Mouse (Mus musculus): ENCODE data around the gene Akap8l.

Akap8l gene

DNA sequence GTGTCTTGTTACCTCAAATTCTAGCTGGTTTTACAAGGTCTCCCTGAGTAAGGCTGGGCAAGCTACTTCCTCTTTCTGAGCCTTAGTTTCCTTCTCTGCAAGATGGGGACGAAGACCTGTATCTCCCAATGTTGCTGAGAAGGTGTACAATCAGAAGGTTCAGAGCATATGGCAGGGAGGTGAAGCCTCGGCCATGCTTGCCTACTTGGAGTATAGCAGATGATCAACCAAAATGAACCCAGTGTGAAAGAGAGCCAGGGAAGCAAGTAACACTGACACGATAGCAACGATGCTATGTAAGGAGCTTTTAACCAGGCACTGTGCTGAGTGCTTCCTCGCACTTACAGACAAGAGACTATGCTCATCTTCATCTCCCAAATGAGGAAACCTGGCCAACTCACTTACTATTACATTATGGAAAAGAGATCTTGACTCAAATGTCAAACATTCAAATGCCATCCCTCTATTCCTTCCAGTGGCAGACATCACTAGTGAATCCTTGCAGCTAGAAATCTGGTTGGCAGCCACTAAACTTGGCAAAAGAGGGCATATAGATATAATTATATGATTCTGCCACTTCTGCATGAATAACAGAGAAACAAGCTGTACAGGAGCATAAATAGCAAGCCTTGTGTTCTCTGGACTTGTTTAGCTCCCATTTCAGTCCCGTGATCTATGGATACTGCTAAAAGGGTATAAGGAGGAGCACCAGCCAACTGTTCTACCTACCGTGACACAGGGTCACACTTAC, 8.0 kb upstream of the Akap8l start:
- no peak for DNase-seq (ENCODE audit: low read depth, low spot score)

DNA sequence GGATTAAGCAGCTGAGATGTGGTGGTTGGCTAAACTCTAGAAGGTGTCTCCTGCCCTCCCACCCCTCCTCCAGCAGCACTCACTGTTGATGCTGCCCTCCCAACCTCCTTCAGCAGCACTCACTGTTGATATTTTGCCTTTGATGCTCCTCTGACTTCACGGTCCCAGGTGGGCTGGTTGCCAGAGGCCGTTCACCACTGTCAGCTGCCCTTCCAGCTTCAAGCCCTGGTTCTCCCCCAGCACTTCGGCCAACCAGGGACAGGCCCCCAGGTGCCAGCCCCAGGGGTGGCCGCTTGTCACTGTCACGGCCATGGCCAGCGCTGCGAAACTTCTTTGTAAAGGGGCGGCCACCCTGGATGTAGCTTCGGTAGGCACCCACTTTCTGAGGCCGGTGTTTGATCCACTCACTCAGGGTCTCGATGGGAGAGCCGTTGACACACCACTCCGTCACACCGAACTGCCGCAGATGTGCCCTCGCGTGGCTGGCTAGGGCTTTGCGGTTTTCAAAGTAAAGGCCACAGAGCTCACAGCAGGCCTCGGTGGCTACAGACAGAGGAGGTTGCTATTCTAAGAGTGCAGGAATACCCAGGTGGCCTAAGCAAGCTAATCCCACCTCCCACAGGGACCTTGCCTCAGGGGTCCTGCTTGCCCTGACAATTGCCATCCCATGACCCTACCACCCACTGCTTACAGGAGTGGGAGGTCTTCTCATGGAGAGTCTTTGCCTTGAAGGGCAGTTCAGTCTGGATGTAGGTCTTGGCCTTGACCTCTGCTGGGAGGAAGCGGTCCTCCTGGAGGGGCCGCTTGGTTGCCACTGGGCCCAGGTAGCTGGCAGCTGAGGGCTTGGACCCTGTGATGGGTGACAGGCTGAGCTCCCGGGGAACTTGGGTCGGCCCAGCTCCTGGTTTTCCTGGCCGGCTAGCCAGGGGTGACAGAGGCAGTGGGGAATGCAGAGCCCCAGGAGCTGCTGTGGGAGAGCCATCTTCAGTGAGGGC, 6.7 kb upstream of the Akap8l start:
- no peak for DNase-seq (ENCODE audit: low read depth, low spot score)

GRCm38 (mm10) chr17:32356281-32356680, 5.9 kb upstream of the Akap8l start:
- no peak for DNase-seq (ENCODE audit: low read depth, low spot score)

DNA sequence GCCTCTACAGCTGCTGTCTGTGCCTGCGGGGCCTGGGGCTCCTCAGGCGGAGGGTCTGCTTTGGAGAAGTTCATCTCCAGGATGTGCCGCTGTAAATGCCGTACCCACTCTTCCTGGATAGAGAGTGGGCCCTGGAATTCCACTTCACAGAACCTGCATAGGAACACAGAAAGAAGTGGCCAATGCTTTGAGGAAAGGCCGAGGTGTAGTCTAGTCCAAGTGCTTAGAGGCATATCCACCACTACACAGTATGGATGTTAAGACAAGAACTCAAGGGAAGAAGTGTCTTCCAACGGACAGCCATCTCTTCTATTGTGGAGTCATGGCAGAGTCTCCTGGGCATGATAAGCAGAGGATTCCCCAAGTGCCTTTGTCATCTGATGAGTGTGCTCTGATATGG, 4.6 kb upstream of the Akap8l start:
- no peak for DNase-seq (ENCODE audit: low read depth, low spot score)

- DNase-seq (ENCODE audit: low read depth, low spot score) = no peak
Observed at GRCm38 (mm10) chr17:32354211-32354610, 3.8 kb upstream of the Akap8l start.

GRCm38 (mm10) chr17:32353696-32354095, 3.3 kb upstream of the Akap8l start:
- no peak for DNase-seq (ENCODE audit: low read depth, low spot score)

DNA sequence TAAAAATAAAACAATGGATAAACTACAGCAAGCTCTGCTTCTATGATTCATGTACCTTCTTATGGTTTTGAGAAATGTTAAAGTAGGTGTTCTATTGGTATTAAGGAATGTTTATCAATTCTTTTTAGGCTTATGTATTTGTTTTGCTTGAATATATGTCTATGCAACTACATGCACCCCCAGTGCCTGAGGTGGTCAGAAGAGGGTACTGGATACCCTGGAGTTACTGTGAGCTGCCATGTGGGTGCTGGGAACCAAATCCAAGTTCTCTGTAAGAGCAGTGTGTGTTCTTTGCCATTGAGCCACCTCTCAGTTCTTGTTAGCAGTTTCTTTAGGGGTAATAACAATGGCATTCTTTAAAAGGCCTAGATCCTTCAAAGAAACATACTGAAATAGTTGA, 1.3 kb upstream of the Akap8l start:
- no peak for DNase-seq (ENCODE audit: low read depth, low spot score)

- no peak for DNase-seq (ENCODE audit: low read depth, low spot score)
Observed at GRCm38 (mm10) chr17:32351269-32351668, 862 bp upstream of the Akap8l start.

DNA sequence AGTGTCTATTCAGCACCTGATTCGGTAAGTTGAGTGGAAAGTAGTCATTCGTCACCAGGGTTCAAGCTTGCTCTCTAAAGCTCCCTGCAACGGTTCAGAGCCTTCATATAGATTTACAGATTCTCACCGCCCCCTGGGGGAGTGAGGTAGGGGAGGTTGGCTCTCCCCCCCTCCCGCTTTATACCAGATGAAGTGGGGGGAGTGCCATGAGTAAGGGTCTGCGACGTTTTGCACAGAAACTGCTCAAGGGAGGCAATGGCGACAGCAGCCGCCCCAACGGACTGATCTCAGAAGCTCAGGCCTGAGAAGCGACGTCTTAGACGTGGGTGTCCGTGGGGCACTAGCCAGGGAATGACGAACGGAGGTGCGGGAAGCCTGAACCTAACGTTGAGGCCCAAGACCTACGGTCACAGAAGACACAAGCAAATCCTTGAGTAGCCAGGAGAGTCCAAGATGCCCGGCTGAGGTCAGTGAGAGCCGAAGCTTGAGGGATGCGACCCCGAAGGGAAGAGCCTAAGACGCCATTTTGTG, 491 bp downstream of the Akap8l start:
- DNase-seq (ENCODE audit: low read depth, low spot score) = peak; percentile 45

DNA sequence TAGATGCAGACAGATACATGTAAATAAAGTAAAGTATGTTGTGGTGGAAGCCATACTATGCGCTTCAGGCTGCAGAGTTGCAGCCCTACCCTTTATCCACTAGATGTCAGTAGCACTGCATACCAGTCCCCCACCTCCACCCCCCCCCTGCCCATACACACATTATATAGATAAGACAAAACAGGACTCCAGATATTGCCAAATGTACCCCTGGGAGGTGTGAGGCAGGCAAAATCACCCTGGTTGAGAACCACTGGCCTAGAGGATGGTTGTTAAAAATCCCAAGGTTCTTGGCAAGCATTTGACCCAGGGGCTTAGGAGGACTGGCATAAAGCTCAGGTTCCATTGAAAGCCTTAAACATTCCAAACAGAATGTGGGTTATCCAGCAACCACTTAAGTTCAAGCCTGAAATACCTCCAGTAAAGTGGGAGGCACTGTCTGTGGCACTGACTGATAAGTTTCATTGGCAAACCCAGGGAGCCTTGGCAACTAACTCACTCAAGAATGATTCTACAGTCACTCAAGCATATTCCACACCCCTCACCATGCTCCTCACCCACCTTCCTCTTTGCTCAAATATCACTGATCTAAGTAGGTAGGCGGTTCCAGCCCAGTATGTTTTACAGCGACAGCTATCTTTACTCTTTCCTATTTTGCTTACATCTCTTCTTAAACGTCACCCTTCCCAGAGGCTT, 1.2 kb downstream of the Akap8l start:
- peak; percentile 81 for DNase-seq (ENCODE audit: low read depth, low spot score)

DNA sequence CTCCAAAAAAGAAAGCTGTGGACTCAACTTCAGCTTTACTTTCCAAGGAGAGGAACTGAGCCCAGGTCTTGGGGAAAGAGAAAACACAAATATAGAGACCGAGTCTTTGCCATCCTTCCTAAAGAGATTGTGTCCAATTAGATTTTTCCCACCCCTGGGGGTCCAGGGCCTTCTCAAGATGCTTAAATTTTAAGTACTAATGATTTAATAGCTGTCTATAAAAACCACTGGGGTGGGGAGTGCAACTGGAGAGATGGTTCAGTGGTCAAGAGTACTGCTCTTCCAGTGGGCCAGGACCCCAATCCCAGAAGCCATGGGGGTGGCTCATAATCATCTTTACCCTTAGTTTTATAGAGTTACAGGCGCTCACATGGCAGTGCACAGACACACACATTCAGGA, 2.0 kb downstream of the Akap8l start:
- DNase-seq (ENCODE audit: low read depth, low spot score) = no peak

DNA sequence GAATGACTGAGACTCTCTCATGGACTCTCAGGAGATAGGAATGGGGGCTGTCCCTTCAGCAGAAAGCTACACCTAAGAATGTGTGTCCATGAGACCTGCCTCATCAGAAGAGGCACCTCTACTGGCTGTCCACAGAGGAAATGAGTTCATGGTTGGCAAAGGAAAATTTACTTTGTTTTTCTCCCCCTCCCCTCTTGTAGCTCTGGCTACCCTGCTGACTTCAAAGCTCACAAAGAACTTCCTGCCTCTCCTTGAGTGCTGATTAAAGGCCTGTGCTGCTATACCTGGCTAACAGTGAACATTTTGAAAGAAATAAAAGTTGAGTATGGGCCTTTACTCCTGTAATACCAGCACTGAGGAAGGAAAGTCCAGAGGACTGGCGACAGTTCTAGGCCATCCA, 9.3 kb downstream of the Akap8l start:
- peak; percentile 41 for DNase-seq (ENCODE audit: low read depth, low spot score)

DNA sequence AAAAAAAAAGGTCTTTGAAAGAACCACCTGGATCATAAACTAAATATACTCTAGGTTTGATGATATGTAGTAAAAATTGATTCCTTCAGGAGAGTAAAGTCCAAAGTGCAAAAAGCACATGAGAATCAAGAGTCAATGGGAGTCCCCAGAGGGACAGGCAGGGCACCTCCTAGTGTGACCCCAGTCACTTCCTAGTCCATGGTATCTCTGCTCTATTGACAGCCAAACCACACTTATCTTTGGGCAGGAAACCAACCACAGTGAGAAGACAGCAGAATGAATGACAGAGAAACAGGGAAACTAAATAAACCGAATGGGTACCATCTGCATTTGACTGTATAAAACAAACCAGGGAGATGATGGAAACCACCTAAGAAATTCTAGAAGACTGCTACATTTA, 10.3 kb downstream of the Akap8l start:
- DNase-seq (ENCODE audit: low read depth, low spot score) = no peak

DNA sequence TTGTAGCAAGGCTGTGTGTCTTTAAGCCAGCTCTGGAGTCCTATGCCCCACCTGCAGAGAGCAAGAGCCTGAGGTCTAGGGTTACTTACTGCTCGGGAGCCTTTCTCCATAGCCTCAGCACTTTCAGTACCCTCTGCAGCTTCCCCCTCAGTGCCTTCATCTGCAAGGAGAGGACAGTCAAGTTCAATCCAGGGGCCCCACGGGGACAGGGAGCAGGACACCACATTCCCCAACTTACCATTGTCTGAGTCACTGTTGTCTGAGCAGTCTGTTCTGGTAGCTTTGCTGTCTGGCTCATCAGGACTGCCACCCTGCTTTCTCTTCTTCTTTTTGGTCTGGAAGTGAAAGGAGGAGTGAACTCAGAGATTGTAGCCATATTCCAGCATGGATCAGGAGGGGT, 14.5 kb downstream of the Akap8l start:
- no peak for DNase-seq (ENCODE audit: low read depth, low spot score)

GRCm38 (mm10) chr17:32334921-32335320, 15.5 kb downstream of the Akap8l start:
- no peak for DNase-seq (ENCODE audit: low read depth, low spot score)

GRCm38 (mm10) chr17:32333675-32334303, 16.6 kb downstream of the Akap8l start:
- no peak for DNase-seq (ENCODE audit: low read depth, low spot score)

DNA sequence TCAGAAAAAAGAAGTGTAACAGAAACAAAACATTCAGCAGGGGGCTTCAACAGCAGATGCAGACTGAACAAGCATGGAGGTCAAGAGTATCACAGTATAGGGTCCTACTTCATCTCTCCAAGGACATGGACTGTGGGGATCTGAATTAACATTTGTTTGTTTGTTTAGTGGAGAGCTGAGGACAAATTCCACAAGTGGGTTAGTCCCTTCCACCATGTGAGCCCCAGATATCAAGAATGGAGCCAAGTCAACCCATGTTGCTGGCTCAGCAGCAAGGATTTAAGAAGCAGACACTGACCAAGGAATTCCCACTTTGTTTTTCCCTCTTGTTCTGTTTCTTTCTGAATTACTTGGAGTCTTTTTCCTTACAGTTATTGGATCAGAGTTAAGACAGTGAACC, 22.9 kb downstream of the Akap8l start:
- DNase-seq (ENCODE audit: low read depth, low spot score) = no peak

- DNase-seq (ENCODE audit: low read depth, low spot score) = no peak
Observed at GRCm38 (mm10) chr17:32322809-32323208, 27.6 kb downstream of the Akap8l start.

- DNase-seq (ENCODE audit: low read depth, low spot score) = no peak
Observed at GRCm38 (mm10) chr17:32321836-32322235, 28.6 kb downstream of the Akap8l start.

DNA sequence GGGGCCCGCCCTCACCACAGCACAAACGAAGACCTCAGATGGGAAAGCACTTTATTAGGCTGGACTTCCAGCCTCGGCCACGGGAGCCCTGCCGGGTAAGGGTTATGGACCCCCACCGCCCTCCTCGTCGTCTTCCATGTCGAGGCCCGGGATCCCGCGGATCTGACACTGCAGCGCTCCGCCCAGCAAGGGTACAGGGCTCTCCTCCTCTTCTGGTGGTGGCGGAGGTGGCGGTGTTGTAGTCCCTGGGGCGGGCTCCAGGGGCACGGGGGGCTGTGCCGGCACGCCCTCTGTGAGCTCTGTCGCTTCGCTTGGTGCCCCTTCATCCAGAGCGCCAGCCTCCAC, 29.0 kb downstream of the Akap8l start:
- no peak for DNase-seq (ENCODE audit: low read depth, low spot score)

GRCm38 (mm10) chr17:32320597-32321389, 29.6 kb downstream of the Akap8l start, which contains the start of gene Akap8:
Gene Akap8, minus strand, starts transcription at chr17:32321238.
- peak; percentile 99 for DNase-seq (ENCODE audit: low read depth, low spot score)

Data from CD4-positive, CD25-positive, alpha-beta regulatory T cell, adult 2 months (primary cell).